Mouse (Mus musculus): ENCODE data around the gene Smad1.
"Not testable (repeated sequence)": the region's sequence is repeated elsewhere in the genome, so short reads cannot be mapped to it uniquely, and the experiment has no call there.

The Smad1 gene

GRCm38 (mm10) chr8:79398994-79399650 is at the start of gene Smad1:
Gene Smad1 (minus strand): TSS chr8:79399518.
- peak; percentile 72 to 77 for DNase-seq

GRCm38 (mm10) chr8:79447260-79447853 is 48.0 kb upstream of the Smad1 start:
- no peak for DNase-seq

- DNase-seq: no peak
Observed at GRCm38 (mm10) chr8:79443460-79444098, 44.3 kb upstream of the Smad1 start.

- DNase-seq: no peak
Observed at GRCm38 (mm10) chr8:79433953-79434500, 34.7 kb upstream of the Smad1 start.

DNA sequence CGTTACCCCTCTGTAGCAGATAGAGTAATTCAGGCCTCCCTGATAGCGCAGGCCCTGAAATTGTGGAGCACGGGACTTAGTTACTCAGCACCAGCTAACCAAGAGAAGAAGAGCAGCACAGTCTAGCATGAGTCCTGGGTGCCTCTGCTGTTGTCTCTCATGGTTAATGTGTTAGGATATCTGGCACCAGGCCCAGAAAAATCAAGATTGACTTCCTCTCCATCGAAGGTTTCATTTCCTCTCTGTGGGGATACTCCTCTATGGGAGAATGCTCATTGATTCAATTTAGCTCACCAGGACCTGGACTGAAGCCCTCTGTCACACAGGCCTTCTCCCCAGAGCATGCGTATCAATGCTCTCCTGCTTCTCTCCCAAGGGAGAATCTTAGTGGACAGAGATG is 15.6 kb upstream of the Smad1 start:
- no peak for DNase-seq

GRCm38 (mm10) chr8:79410501-79410900 is 11.2 kb upstream of the Smad1 start:
- DNase-seq: no peak

- DNase-seq: not testable (repeated sequence)
Observed at GRCm38 (mm10) chr8:79407356-79407755, 8.0 kb upstream of the Smad1 start.

DNA sequence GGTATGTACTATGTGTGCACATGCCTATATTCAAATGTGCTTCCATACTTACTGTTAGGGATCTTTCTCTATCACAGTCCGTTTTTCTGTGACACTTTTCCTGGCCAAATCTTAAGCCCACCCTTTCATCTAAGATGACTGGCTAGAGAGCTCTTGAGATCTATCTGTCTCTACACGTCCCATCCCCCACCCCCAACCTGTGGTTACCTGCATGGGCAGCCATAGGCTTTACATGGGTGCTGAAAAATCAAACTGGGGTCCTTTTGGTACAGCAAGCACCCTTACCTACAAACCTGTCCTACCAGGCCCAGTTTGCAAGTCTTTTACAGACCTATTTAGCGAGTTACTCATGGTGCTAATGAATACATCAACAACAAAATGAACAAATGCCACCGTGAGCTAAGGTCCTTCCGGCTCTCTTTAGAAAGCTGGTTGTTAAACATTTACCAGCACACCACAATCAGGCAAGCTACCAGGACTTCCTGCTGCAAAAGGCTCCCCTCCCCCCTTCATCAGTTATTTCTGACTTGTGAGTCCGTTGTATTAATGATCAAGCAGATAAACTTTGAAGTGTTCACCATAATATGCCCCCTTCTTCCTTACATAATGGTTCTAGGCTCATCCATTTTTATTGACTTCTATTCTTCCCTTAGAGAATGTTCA is 5.7 kb upstream of the Smad1 start:
- no peak for DNase-seq

DNA sequence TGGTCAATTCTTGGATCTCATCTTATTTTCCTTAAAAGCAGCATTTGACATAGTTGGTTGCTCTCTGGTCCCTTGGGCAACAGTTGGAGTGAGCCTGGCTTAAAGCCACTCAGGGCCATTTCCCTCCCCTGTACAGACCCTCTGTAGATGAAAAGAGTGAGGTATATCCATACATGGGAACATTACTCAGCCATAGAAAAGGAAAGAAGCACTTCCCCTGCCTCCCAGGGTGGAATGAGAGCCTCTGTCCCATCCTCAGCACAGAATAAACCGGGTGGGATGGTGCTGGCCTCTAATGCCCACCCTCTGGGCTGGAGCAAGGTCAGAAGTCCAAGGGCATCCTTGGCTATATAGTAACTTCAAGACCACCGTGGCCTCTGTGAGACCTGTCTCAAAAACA is 1.4 kb upstream of the Smad1 start:
- DNase-seq: no peak

GRCm38 (mm10) chr8:79398251-79398981 is 902 bp downstream of the Smad1 start:
- DNase-seq: peak; percentile 27 to 47

GRCm38 (mm10) chr8:79397705-79398250 is 1.5 kb downstream of the Smad1 start:
- no peak for DNase-seq

- DNase-seq: no peak
Observed at GRCm38 (mm10) chr8:79396911-79397310, 2.4 kb downstream of the Smad1 start.

- no peak for DNase-seq
Observed at GRCm38 (mm10) chr8:79394009-79394408, 5.3 kb downstream of the Smad1 start.

- DNase-seq: no peak
Observed at GRCm38 (mm10) chr8:79393215-79393614, 6.1 kb downstream of the Smad1 start.

- DNase-seq: no peak
Observed at GRCm38 (mm10) chr8:79392649-79393048, 6.7 kb downstream of the Smad1 start.

DNA sequence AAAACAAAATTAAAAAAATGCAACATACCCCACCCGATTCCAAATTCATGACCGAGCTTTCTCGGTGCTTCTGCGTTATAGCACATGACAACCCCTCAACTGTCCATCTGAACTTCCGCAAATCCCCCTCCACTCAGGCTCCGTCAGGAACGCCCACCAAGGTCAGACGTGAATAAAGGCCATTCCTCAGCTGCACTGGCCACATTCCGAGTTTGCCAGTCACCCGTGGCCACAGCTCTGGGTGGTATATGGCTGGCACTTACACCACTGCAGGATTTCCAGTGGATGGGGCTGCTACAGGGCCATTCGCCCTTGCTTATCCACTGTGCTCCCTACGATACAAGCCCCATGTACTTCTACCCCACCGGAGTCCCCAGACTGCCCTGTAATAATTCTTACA is 7.9 kb downstream of the Smad1 start:
- DNase-seq: no peak

DNA sequence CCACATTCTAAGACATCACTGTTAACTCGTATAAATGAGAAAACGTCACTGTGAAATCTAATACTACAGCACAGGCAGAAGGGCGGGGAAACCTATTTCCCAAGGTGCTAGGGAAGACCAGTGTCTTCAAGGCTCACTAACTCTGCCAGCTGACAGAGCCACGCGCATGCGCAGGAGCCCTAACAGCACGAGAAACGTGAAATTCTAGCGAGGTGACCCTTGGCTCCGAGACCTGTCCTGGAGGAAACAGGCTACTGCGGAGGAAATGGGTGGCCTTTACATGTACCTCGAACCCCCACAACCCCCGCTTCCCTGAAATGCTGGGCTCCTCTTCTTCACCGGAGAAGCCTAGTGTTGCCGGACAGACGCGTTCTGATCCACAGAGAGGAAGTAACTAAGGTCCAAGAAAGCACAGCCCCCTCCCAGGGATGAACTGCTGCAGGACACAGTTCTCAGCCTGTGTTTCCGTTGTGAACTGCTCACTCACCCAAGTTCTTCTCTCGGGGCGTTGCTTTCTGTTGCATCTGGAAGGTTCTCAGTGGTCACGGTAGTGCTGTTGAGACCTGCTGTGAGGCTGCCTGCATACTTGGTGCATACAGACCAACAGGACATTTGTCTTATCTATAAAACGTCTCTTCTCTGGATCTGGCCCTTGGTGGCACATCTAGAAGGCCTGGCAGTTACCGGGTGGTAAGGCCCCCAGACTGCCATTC is 10.1 kb downstream of the Smad1 start:
- no peak for DNase-seq

- no peak for DNase-seq
Observed at GRCm38 (mm10) chr8:79386831-79387230, 12.5 kb downstream of the Smad1 start.

DNA sequence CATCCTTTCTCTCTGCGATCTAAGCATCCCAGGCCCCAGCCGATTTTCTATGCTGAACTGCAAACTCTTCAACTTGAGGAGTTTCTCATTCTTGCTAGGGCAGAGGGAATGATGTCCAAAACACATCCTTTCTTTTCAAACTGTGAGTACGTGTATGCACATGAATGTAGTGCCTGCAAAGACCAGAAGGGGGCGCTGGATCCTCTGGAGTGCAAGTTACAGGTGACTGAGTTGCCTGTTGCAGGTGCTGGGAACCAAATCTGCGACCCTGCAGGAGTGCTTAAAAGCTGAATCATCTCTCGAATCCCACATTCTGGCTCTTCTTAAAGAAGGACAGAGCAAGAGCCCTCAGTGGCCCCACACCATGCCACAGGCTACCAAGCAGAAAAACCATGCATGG is 13.0 kb downstream of the Smad1 start:
- DNase-seq: no peak

- no peak for DNase-seq
Observed at GRCm38 (mm10) chr8:79384276-79385271, 14.7 kb downstream of the Smad1 start.
